Comparison of ENCODE assay signal across 23 mouse cellular contexts in the genomic region with DNA sequence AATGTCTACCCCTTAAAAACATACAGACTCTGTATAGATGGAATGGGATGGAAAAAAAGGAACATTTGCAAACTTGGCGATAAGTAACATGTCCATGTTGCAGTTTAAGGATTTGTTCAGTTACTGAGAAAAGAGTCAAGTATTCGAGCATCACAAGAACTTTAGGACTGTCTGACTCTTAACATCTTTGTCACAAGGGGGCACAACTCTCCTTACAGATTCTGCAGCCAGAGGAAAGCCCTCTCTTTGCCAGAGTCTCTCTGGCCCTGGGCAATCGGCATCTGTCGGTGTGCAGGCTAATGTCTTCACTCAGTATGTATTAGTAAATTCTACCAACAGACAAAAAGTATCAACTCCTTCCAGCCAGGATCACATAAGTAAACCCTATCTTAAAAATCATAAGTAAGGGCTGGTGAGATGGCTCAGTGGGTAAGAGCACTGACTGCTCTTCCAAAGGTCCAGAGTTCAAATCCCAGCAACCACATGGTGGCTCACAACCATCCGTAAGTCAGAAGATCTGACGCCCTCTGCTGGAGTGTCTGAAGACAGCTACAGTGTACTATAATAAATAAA. TPM values are rescaled to one million over a fixed set of nuclear protein-coding genes. Genes with fewer than 3 reads are reported as not detected.
DNase-seq lines count a peak whose midpoint lies in the region; ATAC-seq and TF ChIP-seq lines count a peak whose summit lies in the region.
"Had no signal": no experiment of that assay in that cellular context is flagged by ENCODE, and none has a peak within 500 bp of the region (broad histone marks: within the 10 kb centered on the region; RNA-seq: fewer than 3 reads in every experiment).

No protein-coding gene starts in this region.

- WGBS in heart, postnatal 0 days, result 59% methylated on average over 6 of the region's 6 CpGs
- 76% methylated on average over 6 of the region's 6 CpGs for WGBS in heart, embryonic 11.5 days (ENCODE audit: insufficient replicate concordance)
- 83% methylated on average over 6 of the region's 6 CpGs for WGBS in lung, embryonic 14.5 days

- ATAC-seq in heart, postnatal 0 days (ENCODE audit: insufficient read depth, low read depth), result no peak
- ATAC-seq in heart, embryonic 11.5 days (replicated peaks; ENCODE audit: insufficient number of reproducible peaks, low FRiP score, low TSS enrichment), result no peak
- no peak for ATAC-seq in lung, embryonic 14.5 days (ENCODE audit: insufficient read depth)
- ATAC-seq: forebrain, embryonic 13.5 days; midbrain, embryonic 16.5 days had no signal

- peak; percentile 42 for TF ChIP-seq CTCF in heart, postnatal 0 days (IDR thresholded peaks at IDR 0.05; ENCODE audit: low read depth)
- TF ChIP-seq CTCF in lung, embryonic 14.5 days (IDR thresholded peaks at IDR 0.05; ENCODE audit: low read depth), result peak; percentile 2; the same call in 1 of the 2 replicates

- no peaks in the 10 kb centered on the region for H3K9me3 ChIP-seq in heart, postnatal 0 days (replicated peaks; ENCODE audit: control insufficient read depth, low read length)
- H3K9me3 ChIP-seq in heart, embryonic 11.5 days (replicated peaks; ENCODE audit: control insufficient read depth, low read length), result no peaks in the 10 kb centered on the region
- H3K9me3 ChIP-seq in lung, embryonic 14.5 days (ENCODE audit: low read depth, low read length), result no peaks in the 10 kb centered on the region
- H3K9me3 ChIP-seq: embryonic facial prominence, embryonic 12.5 days; forebrain, embryonic 13.5 days; G1E; heart, embryonic 15.5 days had no signal

- peak; percentile 40 for DNase-seq in heart, postnatal 0 days (ENCODE audit: low spot score)
- DNase-seq in lung, embryonic 14.5 days, result no peak
- no peak for DNase-seq in lung, adult 18-20 months
- DNase-seq in R1 (ENCODE audit: low read depth, low spot score), result peak; percentile 42
- no peak for DNase-seq in adrenal gland, postnatal 36 days
- DNase-seq in layer of hippocampus, adult 18-20 months (ENCODE audit: low spot score in 2 of 2), result no peak
- DNase-seq: adrenal gland, postnatal 14 days; cerebellum, adult 2 months; gastrocnemius, postnatal 10 days; kidney, adult 9 months; kidney, postnatal 4 days; lung, adult 2 months; lung, postnatal 36 days; retina, postnatal 1 day; thymus, adult 2 months had no signal

- peaks cover 20% of the 10 kb centered on the region for H3K4me1 ChIP-seq in heart, postnatal 0 days (ENCODE audit: control insufficient read depth, insufficient read depth)
- peaks cover 24% of the 10 kb centered on the region for H3K4me1 ChIP-seq in heart, embryonic 11.5 days (ENCODE audit: control insufficient read depth, insufficient read depth, low read length)
- H3K4me1 ChIP-seq in lung, embryonic 14.5 days (ENCODE audit: insufficient read depth), result no peaks in the 10 kb centered on the region

- H3K36me3 ChIP-seq in heart, postnatal 0 days (replicated peaks; ENCODE audit: control insufficient read depth, insufficient read depth, low read length), result no peaks in the 10 kb centered on the region
- H3K36me3 ChIP-seq in heart, embryonic 11.5 days (ENCODE audit: control insufficient read depth, insufficient read depth, low read length), result no peaks in the 10 kb centered on the region
- H3K36me3 ChIP-seq in lung, embryonic 14.5 days (ENCODE audit: insufficient read depth), result no peaks in the 10 kb centered on the region
- H3K36me3 ChIP-seq: embryonic facial prominence, embryonic 12.5 days; G1E; heart, embryonic 15.5 days had no signal

- no peak overlapping the region for H3K4me2 ChIP-seq in heart, postnatal 0 days (ENCODE audit: low read depth, low read length)
- H3K4me2 ChIP-seq in heart, embryonic 11.5 days, result no peak overlapping the region
- no peak overlapping the region for H3K4me2 ChIP-seq in lung, embryonic 14.5 days
- H3K4me2 ChIP-seq: embryonic facial prominence, embryonic 12.5 days; forebrain, embryonic 13.5 days; heart, embryonic 15.5 days had no signal

- H3K4me3 ChIP-seq in heart, postnatal 0 days (ENCODE audit: low read depth, low read length), result no peak overlapping the region
- H3K4me3 ChIP-seq in heart, embryonic 11.5 days (ENCODE audit: low read depth, low read length), result no peak overlapping the region
- H3K4me3 ChIP-seq in lung, embryonic 14.5 days (ENCODE audit: low read depth, low read length), result no peak overlapping the region
- H3K4me3 ChIP-seq: embryonic facial prominence, embryonic 12.5 days; erythroblast, embryonic 14.5 days; forebrain, embryonic 13.5 days; heart, embryonic 15.5 days; hindbrain, embryonic 10.5 days had no signal

- H3K27me3 ChIP-seq in heart, postnatal 0 days (ENCODE audit: control insufficient read depth, insufficient read depth, low read length), result no peaks in the 10 kb centered on the region
- no peaks in the 10 kb centered on the region for H3K27me3 ChIP-seq in heart, embryonic 11.5 days (ENCODE audit: control insufficient read depth, insufficient read depth, low read length)
- H3K27me3 ChIP-seq in lung, embryonic 14.5 days (ENCODE audit: insufficient read depth, low read length), result no peaks in the 10 kb centered on the region
- H3K27me3 ChIP-seq: embryonic facial prominence, embryonic 12.5 days; forebrain, embryonic 13.5 days; heart, embryonic 15.5 days had no signal

- no peak for TF ChIP-seq EP300 in heart, postnatal 0 days (IDR thresholded peaks at IDR 0.05; ENCODE audit: low read depth)

- no peak overlapping the region for H3K9ac ChIP-seq in heart, postnatal 0 days (replicated peaks; ENCODE audit: low read depth, low read length)
- H3K9ac ChIP-seq in heart, embryonic 11.5 days (ENCODE audit: low read depth, low read length), result no peak overlapping the region
- H3K9ac ChIP-seq in lung, embryonic 14.5 days, result no peak overlapping the region
- H3K9ac ChIP-seq: embryonic facial prominence, embryonic 12.5 days; forebrain, embryonic 13.5 days; heart, embryonic 15.5 days had no signal

- H3K27ac ChIP-seq in heart, postnatal 0 days (ENCODE audit: low read depth), result no peak overlapping the region
- H3K27ac ChIP-seq in heart, embryonic 11.5 days (ENCODE audit: low read depth, low read length), result no peak overlapping the region
- H3K27ac ChIP-seq in lung, embryonic 14.5 days (ENCODE audit: low read depth), result no peak overlapping the region
- H3K27ac ChIP-seq: embryonic facial prominence, embryonic 12.5 days; forebrain, embryonic 13.5 days; heart, embryonic 15.5 days; hindbrain, embryonic 10.5 days had no signal

RNA-seq across cellular contexts. Expression of a gene that starts 57.0 kb away (rescaled TPM):
- 26.3 and 48.1 TPM in 2 replicates for total RNA-seq in heart, postnatal 0 days (2014; rRNA removed; ENCODE audit: low replicate concordance)
- 12.9 and 14.1 TPM in 2 replicates for polyA plus RNA-seq in heart, postnatal 0 days (2015; fragmentation: Nextera tagmentation; extraction: Ambion mirVana)
- 102 and 108 TPM in 2 replicates for polyA plus RNA-seq in heart, embryonic 11.5 days (2014; fragmentation: Nextera tagmentation; extraction: Ambion mirVana)
- polyA plus RNA-seq in lung, embryonic 14.5 days (2014; fragmentation: Nextera tagmentation; extraction: Ambion mirVana), result 83.4 and 87.9 TPM in 2 replicates
- total RNA-seq in adrenal gland, postnatal 36 days (2021), result 10 to 100 TPM in 1 of 2 experiments, 1 to 10 TPM in 1; 7.3 to 10.9 TPM
- under 1 TPM; 0.22 to 0.86 TPM for total RNA-seq in layer of hippocampus, adult 18-20 months (2021)

Comparison
In these comparisons a context has a peak if more than half of its experiments do, and no peak if none do; other contexts are left out.
1. DNase-seq: peak in heart, postnatal 0 days (single experiment) and R1 (single experiment); none in lung, embryonic 14.5 days (single experiment), lung, adult 18-20 months (0 of 2), adrenal gland, postnatal 36 days (0 of 2) and layer of hippocampus, adult 18-20 months (0 of 2).
2. RNA of a gene that starts 57.0 kb away (total RNA-seq): 26.3 to 48.1 TPM in heart, postnatal 0 days and 7.3 to 10.9 TPM in adrenal gland, postnatal 36 days; 0.22 to 0.86 TPM in layer of hippocampus, adult 18-20 months; every median in the first group is over 4 times any median in the second.